Mouse (Mus musculus) liver, embryonic 18 days (tissue): ENCODE data around the gene Isoc2a. TPM values are rescaled to one million over a fixed set of nuclear protein-coding genes. Genes with fewer than 3 reads are reported as not detected.

ENCODE experiments used
- polyA plus RNA-seq: library from polyadenylated mRNA; depleted of rRNA; stranded (reverse); fragments of >200 nt; gene quantifications from 2 replicates; pipeline ENCODE4 v1.2.3, GENCODE M21; 2012; rRNA removed

Isoc2a gene
- 29.3 and 33.2 TPM in 2 replicates for polyA plus RNA-seq

GRCm38 (mm10) chr7:4876753-4877221 is at the start of gene Isoc2a:
TSS of gene Isoc2a (plus strand) at chr7:4877153.

GRCm38 (mm10) chr7:4844245-4844916 is 32.6 kb upstream of the Isoc2a start, which contains the start of gene Shisa7:
TSS of gene Shisa7 (minus strand) at chr7:4844696.

GRCm38 (mm10) chr7:4870133-4870532 is 6.8 kb upstream of the Isoc2a start, which contains the start of gene Isoc2b:
TSS of gene Isoc2b (minus strand) at chr7:4870258.

GRCm38 (mm10) chr7:4906466-4906950 is 29.6 kb downstream of the Isoc2a start, which contains the start of gene Gm36210:
TSS of gene Gm36210 (minus strand) at chr7:4906516.

GRCm38 (mm10) chr7:4915007-4915665 is 38.2 kb downstream of the Isoc2a start, which contains the start of gene Zfp628:
TSS of gene Zfp628 (plus strand) at chr7:4915217.

GRCm38 (mm10) chr7:4921824-4922482 is 45.0 kb downstream of the Isoc2a start, which contains the start of gene Nat14:
TSS of gene Nat14 (plus strand) at chr7:4922028.

GRCm38 (mm10) chr7:4925441-4926381 is 48.8 kb downstream of the Isoc2a start, which contains the start of gene Ssc5d:
TSS of gene Ssc5d (plus strand) at chr7:4925785.

Other genes with a start within 250 kb of the Isoc2a start
- 36.5 and 38.2 TPM in 2 replicates for gene Tmem86b, start 245.7 kb upstream of the Isoc2a start, polyA plus RNA-seq
- 28.8 and 34.0 TPM in 2 replicates for gene Ppp6r1, start 218.1 kb upstream of the Isoc2a start, polyA plus RNA-seq
- 20.4 and 21.6 TPM in 2 replicates for gene Hspbp1, start 192.1 kb upstream of the Isoc2a start, polyA plus RNA-seq
- 0.31 and 0.32 TPM in 2 replicates for gene Brsk1, start 186.5 kb upstream of the Isoc2a start, polyA plus RNA-seq
- 0.74 and 0.80 TPM in 2 replicates for gene Tmem150b, start 151.9 kb upstream of the Isoc2a start, polyA plus RNA-seq
- 53.8 and 67.2 TPM in 2 replicates for gene Kmt5c, start 137.0 kb upstream of the Isoc2a start, polyA plus RNA-seq
- gene Cox6b2, start 124.1 kb upstream of the Isoc2a start, polyA plus RNA-seq = 80.4 and 84.3 TPM in 2 replicates
- 0.01 TPM in 1 of 2 replicates, not detected in the other for gene Fam71e2, start 105.9 kb upstream of the Isoc2a start, polyA plus RNA-seq
- gene Il11, start 94.3 kb upstream of the Isoc2a start, polyA plus RNA-seq = 0.02 and 0.13 TPM in 2 replicates
- gene Tmem190, start 94.2 kb upstream of the Isoc2a start, polyA plus RNA-seq = not detected in 2 replicates
- 11.3 and 11.9 TPM in 2 replicates for gene Tmem238, start 87.5 kb upstream of the Isoc2a start, polyA plus RNA-seq
- gene Rpl28, start 84.3 kb upstream of the Isoc2a start, polyA plus RNA-seq = 244 and 284 TPM in 2 replicates
- gene Ube2s, start 64.6 kb upstream of the Isoc2a start, polyA plus RNA-seq = 252 and 281 TPM in 2 replicates
- gene Shisa7, start 32.5 kb upstream of the Isoc2a start, polyA plus RNA-seq = 0.08 and 0.18 TPM in 2 replicates
- gene Isoc2b, start 6.9 kb upstream of the Isoc2a start, polyA plus RNA-seq = 5.7 and 6.4 TPM in 2 replicates
- 0.03 and 0.05 TPM in 2 replicates for gene Gm36210, start 29.4 kb downstream of the Isoc2a start, polyA plus RNA-seq
- 2.1 and 2.5 TPM in 2 replicates for gene Zfp628, start 38.1 kb downstream of the Isoc2a start, polyA plus RNA-seq
- 0.61 and 0.77 TPM in 2 replicates for gene Nat14, start 44.9 kb downstream of the Isoc2a start, polyA plus RNA-seq
- 0.25 and 0.30 TPM in 2 replicates for gene Ssc5d, start 48.6 kb downstream of the Isoc2a start, polyA plus RNA-seq
- gene Sbk2, start 87.3 kb downstream of the Isoc2a start, polyA plus RNA-seq = 0.06 TPM in 1 of 2 replicates, not detected in the other
- gene Sbk3, start 94.0 kb downstream of the Isoc2a start, polyA plus RNA-seq = 0.01 TPM in 2 replicates
- 8.2 and 11.4 TPM in 2 replicates for gene Zfp579, start 119.0 kb downstream of the Isoc2a start, polyA plus RNA-seq
- gene Zfp524, start 137.3 kb downstream of the Isoc2a start, polyA plus RNA-seq = 10.6 and 11.9 TPM in 2 replicates
- 11.8 and 13.2 TPM in 2 replicates for gene Fiz1, start 137.5 kb downstream of the Isoc2a start, polyA plus RNA-seq
- 0.10 TPM in 1 of 2 replicates, not detected in the other for gene Gm44973, start 138.3 kb downstream of the Isoc2a start, polyA plus RNA-seq
- gene Zfp865, start 143.2 kb downstream of the Isoc2a start, polyA plus RNA-seq = 5.6 and 7.4 TPM in 2 replicates
- gene Ccdc106, start 143.4 kb downstream of the Isoc2a start, polyA plus RNA-seq = 0.32 and 0.41 TPM in 2 replicates
- gene 4632433K11Rik, start 157.0 kb downstream of the Isoc2a start, polyA plus RNA-seq = not detected in 2 replicates
- 1.6 and 1.7 TPM in 2 replicates for gene Zfp784, start 161.3 kb downstream of the Isoc2a start, polyA plus RNA-seq
- gene Zfp580, start 174.4 kb downstream of the Isoc2a start, polyA plus RNA-seq = 1.6 TPM in 2 replicates
- 90.0 and 99.7 TPM in 2 replicates for gene U2af2, start 185.0 kb downstream of the Isoc2a start, polyA plus RNA-seq
- gene Epn1, start 203.1 kb downstream of the Isoc2a start, polyA plus RNA-seq = 42.2 and 48.3 TPM in 2 replicates
- not detected in 2 replicates for gene Rfpl4, start 239.8 kb downstream of the Isoc2a start, polyA plus RNA-seq
- 0.56 and 0.59 TPM in 2 replicates for gene Rasl2-9, start 248.8 kb downstream of the Isoc2a start, polyA plus RNA-seq